Mouse (Mus musculus) erythroblast, adult 5-6 weeks (primary cell): ENCODE data around the gene Vmn2r114. TPM values are rescaled to one million over a fixed set of nuclear protein-coding genes. Genes with fewer than 3 reads are reported as not detected.
"Not testable (repeated sequence)": the region's sequence is repeated elsewhere in the genome, so short reads cannot be mapped to it uniquely, and the experiment has no call there.

Experiments used
- ATAC-seq: replicated peaks from 2 replicates; pipeline ENCODE4 v1.8.0; 2016; ENCODE audit warnings: moderate number of reproducible peaks, mild to moderate bottlenecking, moderate TSS enrichment, inconsistent platforms; ENCODE audit not compliant: poor library complexity, low FRiP score, severe bottlenecking
- total RNA-seq, 2 experiments: library from RNA; stranded (forward) in 1 of 2; stranded (reverse) in 1 of 2; fragments of 150-400 nt in 1 of 2; fragments of 200-764, 138-1000 nt in 1 of 2; gene quantifications; 2 replicates each; pipeline versions ENCODE4 v1.2.3 to v1.2.4; 2015 to 2017; ENCODE audit warnings: low replicate concordance in 2 of 2

The Vmn2r114 gene
- total RNA-seq (2015; ENCODE audit: low replicate concordance) (not detected in 2 replicates), total RNA-seq (2017; ENCODE audit: low replicate concordance) (not detected in 2 replicates)

DNA sequence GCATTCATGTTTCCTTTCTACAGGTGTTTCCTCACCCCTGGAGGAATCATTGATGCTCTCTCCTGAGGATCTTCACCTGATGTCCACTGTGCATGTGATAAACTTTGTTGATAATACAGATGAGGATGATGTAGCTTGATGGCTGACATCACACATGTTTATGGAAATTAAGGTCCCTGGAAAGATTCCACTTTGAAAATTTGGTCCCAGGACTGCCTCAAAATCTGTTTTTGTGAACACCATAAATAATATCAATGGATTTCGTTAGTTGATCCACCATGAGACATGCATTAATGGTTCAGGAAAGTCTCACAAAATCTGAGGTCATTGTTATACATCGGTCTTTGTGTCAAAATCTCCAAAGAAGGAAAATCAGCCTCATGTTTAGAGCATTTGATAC lies at the start of gene Vmn2r114:
Vmn2r114 (minus strand) TSS at position 101 of the 400 bp plus-strand sequence.
- ATAC-seq, result not testable (repeated sequence)

DNA sequence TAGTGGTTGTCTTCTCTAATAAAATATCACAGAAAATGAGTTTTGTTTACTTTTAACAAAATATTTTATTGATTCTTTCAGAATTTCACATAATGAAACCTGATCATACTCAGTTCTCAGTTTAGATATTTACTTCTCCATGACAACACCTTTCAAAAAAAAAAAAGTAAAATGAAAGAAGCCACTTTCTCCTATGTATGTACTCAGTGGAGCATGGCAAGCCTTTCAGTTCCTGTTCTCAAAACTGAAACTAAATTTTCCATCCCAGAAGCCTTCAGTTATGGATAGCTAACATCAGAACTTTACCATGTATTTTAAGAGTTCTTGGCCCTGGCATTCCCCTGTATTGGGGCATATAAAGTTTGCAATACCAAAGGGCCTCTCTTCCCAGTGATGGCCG lies 39.3 kb upstream of the Vmn2r114 start:
- no peak for ATAC-seq

DNA sequence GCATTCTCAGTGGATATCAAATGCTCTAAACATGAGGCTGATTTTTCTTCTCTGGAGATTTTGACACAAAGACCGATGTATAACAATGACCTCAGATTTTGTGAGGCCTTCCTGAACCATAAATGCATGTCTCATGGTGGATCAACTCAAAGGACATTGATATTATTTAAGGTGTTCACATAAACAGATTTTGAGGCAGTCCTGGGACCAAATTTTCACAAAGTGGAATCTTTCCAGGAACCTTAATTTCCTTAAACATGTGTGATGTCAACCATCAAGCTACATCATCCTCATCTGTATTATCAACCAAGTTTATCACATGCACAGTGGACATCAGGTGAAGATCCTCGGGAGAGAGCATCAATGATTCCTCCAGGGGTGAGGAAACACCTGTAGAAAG lies 31.1 kb upstream of the Vmn2r114 start, which contains the start of gene Vmn2r115:
Vmn2r115 (plus strand) TSS at position 301 of the 400 bp plus-strand sequence.
- not testable (repeated sequence) for ATAC-seq

DNA sequence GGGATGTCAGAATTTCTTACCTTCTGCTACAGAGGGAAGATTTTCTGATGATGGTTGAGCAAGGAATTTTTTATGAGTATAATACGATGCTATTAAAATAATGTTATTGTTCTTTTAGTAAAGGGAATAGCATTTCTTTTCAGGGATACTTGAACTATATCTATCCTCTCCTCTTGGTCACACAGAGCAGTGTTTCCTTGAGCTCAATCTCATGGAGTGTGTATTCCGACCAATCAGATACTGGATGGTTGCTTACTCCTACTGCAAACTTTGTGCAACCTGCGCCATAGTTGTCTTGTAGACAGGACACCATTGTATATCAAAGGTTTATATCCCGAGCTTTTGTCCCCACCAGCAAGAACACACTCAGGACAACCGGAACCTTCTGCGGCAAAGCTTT lies 18.3 kb upstream of the Vmn2r114 start:
- no peak for ATAC-seq

Other genes starting within 250 kb of the Vmn2r114 start
- 3.3 and 8.3 TPM in 2 replicates for gene Zfp40, start 119.3 kb downstream of the Vmn2r114 start, total RNA-seq (2015; ENCODE audit: low replicate concordance)
- gene Zfp40, start 119.3 kb downstream of the Vmn2r114 start, total RNA-seq (2017; ENCODE audit: low replicate concordance), result 1.1 and 2.4 TPM in 2 replicates
- not detected in 2 replicates for gene Vmn2r115, start 31.2 kb upstream of the Vmn2r114 start, total RNA-seq (2015; ENCODE audit: low replicate concordance)
- not detected in 2 replicates for gene Vmn2r115, start 31.2 kb upstream of the Vmn2r114 start, total RNA-seq (2017; ENCODE audit: low replicate concordance)
- gene Vmn2r116, start 72.1 kb upstream of the Vmn2r114 start, total RNA-seq (2015; ENCODE audit: low replicate concordance), result not detected in 2 replicates
- gene Vmn2r116, start 72.1 kb upstream of the Vmn2r114 start, total RNA-seq (2017; ENCODE audit: low replicate concordance), result not detected in 2 replicates
- not detected in 2 replicates for gene Vmn2r117, start 167.2 kb upstream of the Vmn2r114 start, total RNA-seq (2015; ENCODE audit: low replicate concordance)
- not detected in 2 replicates for gene Vmn2r117, start 167.2 kb upstream of the Vmn2r114 start, total RNA-seq (2017; ENCODE audit: low replicate concordance)